Mouse (Mus musculus) gastrocnemius, adult 18-20 months (tissue): ENCODE measurements around the gene Macrod2. TPM values are rescaled to one million over a fixed set of nuclear protein-coding genes. Genes with fewer than 3 reads are reported as not detected.

ENCODE experiments used
- DNase-seq: peaks from one replicate; pipeline ENCODE4 v3.0.0; 2021; ENCODE audit warnings: low spot score
- total RNA-seq, 2 experiments: library from RNA; stranded (reverse); gene quantifications; 2 replicates each; pipeline ENCODE4 v1.2.3; 2021

The Macrod2 gene
- total RNA-seq, 2 experiments from 2014 or later: 16.6 to 19.0 TPM

GRCm38 (mm10) chr2:141954795-141955194 is 1559.7 kb downstream of the Macrod2 start:
- no peak for DNase-seq

DNA sequence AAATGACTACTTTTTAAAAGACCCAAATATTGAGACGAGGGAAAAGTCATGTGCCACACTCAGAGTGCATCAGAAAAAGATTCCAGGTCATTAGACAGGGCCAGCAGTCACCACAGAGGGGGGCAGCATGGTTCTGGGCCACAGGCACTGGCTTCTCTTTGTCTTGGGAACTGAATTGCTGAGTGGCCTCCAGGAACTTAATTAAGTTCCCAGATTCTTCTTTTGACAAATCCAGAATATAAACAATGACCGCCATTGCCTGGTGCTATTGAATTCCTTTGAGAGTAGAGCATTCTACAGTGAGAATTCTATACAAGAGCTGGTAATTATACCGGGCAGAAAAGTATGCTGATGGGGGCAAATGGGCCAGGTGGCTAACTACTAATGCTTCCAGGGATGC is 1560.1 kb downstream of the Macrod2 start:
- DNase-seq: no peak

GRCm38 (mm10) chr2:141962868-141963267 is 1567.8 kb downstream of the Macrod2 start:
- no peak for DNase-seq

- DNase-seq: no peak
Measured at GRCm38 (mm10) chr2:141983664-141984395, 1588.7 kb downstream of the Macrod2 start.

GRCm38 (mm10) chr2:141998901-141999300 is 1603.8 kb downstream of the Macrod2 start:
- DNase-seq: no peak

GRCm38 (mm10) chr2:142024534-142025155 is 1629.5 kb downstream of the Macrod2 start:
- no peak for DNase-seq

DNA sequence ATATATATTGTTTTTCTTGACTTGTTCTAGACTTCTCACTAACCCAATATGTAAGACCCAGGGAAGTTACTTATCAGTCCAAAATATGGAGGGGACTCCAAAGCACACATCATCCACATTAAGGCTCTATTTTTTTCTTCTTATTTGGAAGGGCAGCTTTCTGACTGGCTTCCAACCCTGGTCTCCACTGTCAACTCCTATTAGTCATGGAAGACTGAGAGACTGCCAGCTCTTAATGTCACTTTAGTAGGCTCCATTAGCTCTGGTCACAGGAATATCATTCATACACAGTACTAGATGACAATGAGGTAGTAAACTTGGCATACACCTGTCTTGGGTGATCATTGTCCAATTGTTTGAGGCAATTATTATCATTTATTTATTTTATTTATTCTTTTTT is 1631.6 kb downstream of the Macrod2 start:
- DNase-seq: no peak

DNA sequence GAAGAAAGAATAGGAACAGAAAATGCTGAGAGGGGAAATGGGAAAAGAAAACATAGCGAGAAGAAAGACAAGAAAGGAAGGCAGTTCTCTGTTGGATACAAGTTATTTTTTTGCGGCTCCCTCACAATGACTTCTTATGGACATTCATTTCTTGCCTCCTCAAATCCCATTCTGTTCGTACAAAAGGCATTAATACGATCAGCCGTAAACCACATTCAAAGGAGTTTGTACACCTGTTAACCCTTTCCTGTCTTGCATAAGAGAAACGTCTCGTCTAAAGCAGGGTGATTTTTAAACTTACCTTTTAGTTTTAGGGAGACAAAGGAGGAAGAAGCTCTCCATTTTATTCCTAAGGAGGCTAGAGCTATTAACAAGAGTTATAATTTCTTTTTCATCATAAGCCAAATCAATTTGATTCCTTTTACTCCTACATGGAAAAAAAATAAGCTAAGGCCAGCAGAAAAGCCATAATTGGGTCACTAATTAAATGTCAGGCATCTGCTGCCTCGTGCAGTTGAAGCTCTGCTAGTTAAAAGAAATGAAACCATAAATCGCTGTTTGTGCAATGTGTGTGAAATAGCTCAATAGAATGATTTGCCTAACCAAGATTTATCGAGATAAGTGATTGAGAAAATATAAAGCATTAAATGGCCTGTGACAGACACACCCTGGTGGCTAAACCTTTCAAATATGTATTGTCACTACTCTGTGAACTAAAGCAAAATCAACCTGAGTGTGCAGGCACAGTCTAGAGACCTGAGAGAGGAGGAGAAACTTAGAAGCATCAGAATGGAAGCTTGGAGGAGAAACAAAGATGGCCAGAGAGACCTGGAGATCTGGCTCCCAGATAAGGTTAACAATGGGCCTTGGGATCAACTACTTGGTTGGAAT is 1635.9 kb downstream of the Macrod2 start:
- no peak for DNase-seq

- no peak for DNase-seq
Measured at GRCm38 (mm10) chr2:142055576-142055975, 1660.5 kb downstream of the Macrod2 start.

- DNase-seq: no peak
Measured at GRCm38 (mm10) chr2:142057889-142058750, 1663.0 kb downstream of the Macrod2 start.

DNA sequence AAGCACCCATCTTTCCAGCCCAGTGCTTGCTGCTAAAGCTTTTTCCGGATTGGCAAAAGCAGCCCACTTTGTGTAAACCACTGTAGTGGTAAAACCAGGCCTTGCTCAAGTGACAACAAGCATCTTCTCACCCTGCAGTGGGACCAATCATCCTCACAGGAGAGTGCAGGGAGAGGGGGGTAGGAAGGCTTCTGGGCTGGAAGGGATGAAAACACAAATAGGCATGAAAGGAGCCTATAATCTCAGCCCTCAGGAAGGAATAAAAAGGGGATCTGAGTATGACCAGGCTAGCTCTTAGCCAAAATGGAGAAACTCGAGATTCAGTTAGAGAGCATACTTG is 1663.6 kb downstream of the Macrod2 start:
- DNase-seq: no peak

DNA sequence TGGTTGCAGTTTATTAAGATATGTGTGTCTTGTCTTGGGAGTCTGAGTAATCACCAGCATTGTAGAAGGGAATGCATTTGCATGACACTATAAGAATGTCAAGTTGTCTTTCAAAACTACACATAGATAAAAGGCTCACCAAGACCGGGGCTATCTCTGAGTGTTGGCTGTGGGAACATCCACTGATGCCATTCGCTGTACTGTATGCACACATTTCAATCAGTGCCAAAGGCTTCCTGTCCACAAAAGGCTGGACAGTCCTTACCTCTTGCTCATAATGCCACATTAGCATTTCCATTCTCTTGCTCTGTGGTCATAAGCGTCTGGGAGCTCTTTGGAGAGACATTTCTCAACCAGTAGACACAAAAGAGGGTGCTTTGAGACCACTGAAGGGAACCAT is 1713.8 kb downstream of the Macrod2 start:
- DNase-seq: no peak

DNA sequence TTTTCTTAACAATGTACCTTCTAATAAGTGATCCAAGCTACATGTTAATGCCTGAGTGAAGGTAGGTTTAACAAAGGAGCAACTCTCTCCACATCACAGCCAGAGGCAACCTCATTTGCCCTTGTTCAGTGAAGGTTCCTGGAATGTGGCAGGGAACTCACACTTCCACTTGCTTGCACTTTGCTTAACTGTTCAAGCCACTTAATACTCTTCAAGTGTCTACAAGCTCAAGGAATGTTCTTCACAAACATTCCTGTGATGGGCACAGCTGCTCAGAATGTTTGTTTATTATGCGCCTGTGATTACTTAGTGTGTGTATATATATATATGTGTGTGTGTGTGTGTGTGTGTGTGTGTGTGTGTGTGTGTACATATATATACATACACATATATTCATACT is 1721.5 kb downstream of the Macrod2 start:
- no peak for DNase-seq

- DNase-seq: no peak
Measured at GRCm38 (mm10) chr2:142128109-142128508, 1733.0 kb downstream of the Macrod2 start.

DNA sequence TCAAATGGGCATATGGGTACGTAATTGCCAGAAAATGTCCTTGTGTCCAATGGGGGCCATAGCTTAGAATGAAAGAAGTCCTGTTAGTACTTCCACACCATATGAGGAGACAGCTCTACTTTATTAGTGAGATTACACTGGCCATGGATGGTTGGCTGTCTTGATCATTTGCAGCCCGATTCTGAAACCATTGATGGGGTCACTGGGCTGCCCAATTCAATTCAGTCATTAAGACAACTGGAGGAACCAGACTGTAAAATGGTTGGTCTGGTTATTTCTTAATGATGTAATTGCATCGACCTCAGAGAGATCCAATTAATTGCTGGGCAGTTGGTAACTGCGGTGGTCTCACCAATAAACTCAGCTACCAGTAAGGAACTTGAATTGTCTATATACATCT is 1734.1 kb downstream of the Macrod2 start:
- no peak for DNase-seq

GRCm38 (mm10) chr2:142149310-142149709 is 1754.2 kb downstream of the Macrod2 start:
- no peak for DNase-seq

DNA sequence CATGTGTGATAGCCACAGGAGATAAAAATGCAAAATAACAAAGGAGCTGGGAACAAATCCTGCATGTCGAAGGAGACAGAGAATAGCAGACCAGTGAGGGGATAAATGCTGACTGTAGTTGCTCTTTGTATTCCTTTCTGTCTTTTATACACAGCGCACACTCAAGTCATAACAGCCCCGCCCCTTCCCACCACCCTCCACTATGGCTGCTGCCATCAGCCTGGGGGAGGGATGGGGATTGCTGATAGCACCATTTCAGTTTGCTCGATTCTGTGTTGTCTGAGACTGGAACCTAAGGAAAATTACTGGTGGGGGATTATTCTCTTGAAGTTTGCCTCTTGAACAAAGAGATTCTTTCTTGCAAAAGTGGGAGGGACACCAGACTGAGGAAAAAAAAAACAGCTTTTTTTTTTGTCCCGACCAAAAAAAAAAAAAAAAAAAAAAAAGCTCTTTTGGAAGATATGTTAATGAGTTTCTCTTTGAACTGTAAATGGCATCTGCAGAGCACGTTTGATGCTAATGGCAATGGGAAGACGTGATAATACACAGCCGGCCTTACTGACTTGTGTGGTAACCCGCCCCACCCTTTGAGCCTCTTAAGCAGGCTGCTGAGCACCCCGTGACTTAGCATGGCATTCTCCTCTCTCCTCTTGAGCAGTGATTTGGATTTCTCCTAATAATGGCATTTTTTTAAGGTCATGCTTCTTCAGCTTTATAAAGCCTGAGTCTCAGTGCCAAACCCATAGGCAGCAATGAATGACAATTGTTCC is 1768.6 kb downstream of the Macrod2 start:
- DNase-seq: no peak

DNA sequence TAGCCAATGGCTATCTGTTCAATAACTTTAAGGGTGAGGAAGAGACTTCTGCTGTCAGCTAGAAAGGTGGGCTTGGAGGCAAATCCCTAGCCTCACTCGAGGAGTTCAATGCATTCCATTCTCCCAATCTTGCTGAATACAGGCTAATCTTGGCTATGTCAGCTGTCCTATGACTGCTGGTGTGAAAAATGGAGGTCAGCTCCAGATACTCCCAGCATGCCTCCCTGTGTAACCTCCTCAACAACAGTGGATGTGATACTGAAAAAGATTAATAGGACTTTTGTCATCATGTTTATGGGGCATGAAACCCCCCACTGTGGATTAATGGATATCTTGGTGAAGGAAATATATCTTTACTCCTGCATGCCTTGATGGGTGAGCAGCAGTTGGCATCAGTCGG is 1774.5 kb downstream of the Macrod2 start:
- DNase-seq: no peak

- DNase-seq: no peak
Measured at GRCm38 (mm10) chr2:142172706-142173105, 1777.6 kb downstream of the Macrod2 start.

- DNase-seq: no peak
Measured at GRCm38 (mm10) chr2:142174039-142174438, 1778.9 kb downstream of the Macrod2 start.

DNA sequence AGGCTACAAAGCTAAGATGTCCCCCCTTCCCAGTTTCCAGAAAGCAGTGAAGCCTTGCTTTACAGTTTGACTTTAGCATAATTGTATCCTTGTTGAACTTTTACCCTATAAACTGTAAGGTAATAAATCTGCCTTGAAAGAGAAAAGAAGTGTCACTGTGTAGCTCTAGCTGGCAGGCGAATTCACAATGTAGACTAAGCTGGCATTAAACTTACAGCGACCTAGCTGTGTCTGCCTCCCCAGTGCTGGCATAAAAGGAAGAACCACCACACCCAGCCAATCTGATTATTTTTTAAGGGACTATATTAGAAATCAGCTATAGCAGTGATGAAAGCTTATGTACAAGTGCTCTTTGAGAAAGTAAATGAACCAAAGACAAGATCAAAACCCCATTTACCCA is 1791.8 kb downstream of the Macrod2 start:
- DNase-seq: no peak
